Mouse (Mus musculus) adrenal gland, postnatal 36 days (tissue): ENCODE data around the gene Ifih1. TPM values are rescaled to one million over a fixed set of nuclear protein-coding genes. Genes with fewer than 3 reads are reported as not detected.

Experiments used
- DNase-seq, 2 experiments: peaks; one replicate each; pipeline ENCODE4 v3.0.0; 2021; ENCODE audit warnings: mixed read lengths in 1 of 2
- total RNA-seq, 2 experiments: library from RNA; stranded (reverse); gene quantifications; 2 replicates each; pipeline ENCODE4 v1.2.3; 2021

Ifih1 gene
- total RNA-seq, 2 experiments from 2014 or later, result 9.6 to 21.9 TPM

DNA sequence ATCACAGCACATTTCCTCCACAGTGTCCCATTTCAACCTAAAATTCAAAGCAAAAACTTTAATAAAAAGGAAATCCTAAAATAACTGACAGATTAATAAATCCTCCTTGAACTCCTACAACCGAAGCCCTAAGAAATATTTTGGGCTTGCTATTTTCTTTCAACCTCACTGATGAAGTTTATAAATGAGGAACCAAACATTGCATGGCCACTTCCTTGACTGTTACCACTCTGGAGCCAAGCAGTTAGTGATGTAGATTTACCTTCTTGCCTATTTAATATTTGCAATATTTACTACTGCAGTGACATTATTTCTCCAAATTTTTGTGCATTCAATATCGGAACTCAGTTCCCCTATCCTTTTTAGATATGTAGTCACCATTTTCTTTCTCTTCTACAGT lies 6.2 kb downstream of the Ifih1 start:
- DNase-seq, result no peak

DNA sequence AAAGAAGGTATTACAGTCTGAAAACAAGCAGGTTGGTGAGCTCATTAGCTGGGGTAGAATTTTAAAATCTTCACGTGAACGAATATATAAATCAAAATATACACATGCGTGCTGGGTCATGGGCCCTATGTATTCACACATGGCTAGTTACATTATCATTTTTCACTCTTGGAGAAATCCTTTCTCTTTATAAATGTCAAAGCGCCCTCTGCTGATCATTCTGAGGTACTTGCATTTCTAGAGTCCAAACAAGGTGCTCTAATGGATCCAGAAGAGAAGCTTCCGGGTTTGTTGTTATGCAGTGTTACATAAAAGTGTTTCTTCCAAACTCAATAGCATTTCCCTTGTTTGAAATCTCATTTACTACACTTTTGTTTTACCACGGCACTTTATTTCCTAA lies 15.6 kb downstream of the Ifih1 start:
- no peak for DNase-seq

DNA sequence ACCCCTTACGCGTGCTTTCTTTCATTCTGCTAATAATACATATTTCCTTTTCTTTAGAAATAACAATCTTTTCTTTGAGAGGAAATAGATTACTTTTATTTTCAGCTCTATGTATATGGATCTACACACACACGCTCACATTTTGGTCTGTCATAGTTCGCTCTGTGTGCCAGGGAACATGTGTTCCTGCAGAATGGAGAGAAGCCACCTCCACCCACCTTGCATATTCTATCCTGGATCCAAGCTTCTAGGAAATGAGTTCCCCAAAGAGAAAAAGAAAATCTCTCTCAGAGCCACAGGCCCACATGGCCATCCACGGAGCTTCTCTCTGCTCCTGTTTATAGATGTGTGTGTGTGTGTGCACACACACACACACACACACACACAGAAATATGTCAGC lies 17.7 kb downstream of the Ifih1 start:
- DNase-seq, result no peak

DNA sequence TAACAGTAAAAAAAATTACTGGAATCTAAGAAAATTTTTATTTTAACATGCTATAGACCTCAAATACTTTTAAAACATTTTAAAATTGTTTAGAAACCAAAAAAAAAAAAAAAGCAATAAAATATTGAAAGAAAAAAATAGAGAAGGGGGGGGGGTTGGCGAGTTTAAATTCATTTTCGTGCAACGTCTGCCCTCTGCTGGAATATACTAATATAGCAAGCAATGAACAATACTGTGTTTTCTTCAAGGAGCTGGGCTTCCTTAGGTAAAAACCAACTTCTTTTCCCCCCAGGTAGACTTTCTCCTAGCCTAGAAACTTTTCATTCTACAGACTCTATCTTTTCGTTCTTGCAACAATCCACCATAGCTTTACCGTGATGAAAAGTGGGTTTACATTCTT lies 18.3 kb downstream of the Ifih1 start:
- DNase-seq, result no peak

DNA sequence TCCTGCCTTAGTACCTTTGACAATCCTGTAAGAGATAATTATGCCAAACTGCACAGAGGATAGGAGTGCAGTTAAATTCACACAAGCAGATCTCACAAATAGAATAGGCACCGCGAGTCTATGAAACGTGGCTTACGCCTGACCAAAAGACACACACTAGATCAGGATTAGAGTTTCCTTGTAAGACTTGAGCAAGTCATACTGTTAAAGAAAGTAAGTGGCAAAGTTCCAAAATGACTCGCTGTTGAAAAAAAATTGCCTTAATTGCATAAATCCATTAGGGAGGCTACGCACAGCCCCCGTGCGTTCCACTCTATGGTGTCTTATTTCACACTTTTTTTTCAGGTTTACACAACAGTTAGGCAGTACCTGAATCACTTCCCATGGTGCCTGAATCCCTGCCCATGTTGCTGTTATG lies 23.0 kb downstream of the Ifih1 start:
- DNase-seq, result no peak

DNA sequence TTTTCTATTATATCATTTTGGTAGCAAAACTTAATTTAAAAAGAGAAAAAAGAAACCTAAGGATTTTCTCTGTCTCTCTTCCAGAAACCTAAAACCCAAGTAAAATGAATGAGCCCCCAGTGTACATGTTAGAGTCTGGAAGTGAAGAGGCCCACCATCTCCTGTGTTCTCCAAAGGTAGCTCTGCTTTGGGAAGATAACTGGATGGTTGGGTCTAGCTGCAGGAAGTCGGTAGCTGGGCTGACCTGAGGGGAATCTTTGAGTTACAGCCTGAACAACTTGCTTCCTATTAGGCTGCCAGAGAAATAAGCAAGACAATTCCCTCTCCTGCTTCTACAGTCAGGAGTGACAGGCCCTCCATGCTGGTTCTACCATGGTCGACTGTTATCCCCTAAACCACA lies 26.4 kb downstream of the Ifih1 start:
- DNase-seq, result no peak

DNA sequence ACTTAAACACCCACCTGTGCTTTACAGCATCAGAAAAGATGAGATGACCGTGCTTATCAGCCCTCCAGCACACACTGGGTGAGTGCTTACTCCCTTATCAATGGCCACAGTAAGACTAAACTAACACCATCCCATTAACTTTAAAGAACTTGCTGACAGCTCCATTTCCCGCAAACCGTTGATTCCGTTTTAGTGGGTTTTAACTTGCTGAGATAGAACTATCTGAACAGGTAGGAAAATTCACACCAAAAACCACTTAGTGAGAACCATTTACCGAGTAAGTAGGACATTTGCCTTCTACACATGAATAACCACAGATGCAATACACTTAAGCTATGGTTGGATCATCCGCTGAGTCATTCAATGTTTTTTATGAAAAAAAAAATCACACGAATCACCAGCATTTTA lies 27.1 kb downstream of the Ifih1 start:
- no peak for DNase-seq

DNA sequence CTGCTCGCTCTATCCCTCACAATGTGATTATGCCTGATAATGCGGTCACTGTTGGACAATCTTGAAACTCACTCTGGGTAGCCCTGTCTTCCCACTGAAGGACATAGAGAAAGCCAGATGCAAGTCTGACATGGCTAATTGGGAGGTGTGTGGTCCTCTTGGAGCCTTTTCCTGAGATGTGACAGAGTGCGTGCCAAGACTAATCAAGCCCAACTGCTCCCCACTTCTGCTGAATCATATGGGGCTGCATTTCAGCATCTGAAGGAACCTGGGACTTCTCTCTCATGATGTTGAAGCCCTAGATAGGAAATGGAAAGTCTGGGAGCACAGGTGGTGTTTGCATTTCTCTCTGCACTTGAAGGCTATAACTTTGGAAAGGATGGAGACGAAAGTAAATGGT lies 32.9 kb downstream of the Ifih1 start:
- no peak for DNase-seq

DNA sequence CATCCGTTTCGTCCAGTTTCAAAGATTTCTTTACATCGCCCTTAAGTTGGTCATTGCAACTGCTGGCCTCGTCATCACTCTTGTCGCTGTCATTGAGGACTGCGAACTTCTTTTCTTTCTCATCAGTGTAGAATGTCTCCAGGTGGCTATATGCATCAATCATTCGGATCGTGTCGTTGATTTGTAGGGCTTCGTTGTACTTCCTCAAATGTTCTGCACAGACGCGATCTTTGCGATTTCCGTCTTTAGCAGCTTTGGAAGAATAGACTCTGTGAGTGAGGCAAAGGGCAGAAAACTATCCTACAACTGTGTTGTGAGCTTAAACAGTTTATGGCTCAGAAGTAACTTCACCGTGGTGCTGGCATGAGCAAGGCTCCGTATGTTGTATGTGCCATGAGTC lies 39.9 kb downstream of the Ifih1 start:
- DNase-seq, result no peak

DNA sequence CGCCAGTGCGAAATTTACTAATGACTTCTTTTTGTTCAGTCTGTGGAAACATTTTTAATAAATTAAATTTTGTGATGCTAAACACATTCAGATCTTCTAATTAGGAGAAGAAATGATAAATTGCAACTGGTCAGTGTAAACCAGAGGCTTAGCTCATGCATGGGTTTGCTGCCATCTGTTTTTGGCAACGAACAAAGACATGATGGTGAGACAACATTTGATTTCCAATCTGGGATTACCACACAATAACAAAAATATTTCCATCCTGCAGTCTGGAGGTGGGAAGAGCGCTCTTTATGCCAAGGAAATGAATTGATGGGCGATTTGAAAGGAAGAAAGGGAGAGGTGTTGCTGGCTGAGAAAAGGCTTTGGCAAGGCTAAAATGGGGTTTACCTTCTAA lies 42.5 kb downstream of the Ifih1 start:
- DNase-seq, result no peak

DNA sequence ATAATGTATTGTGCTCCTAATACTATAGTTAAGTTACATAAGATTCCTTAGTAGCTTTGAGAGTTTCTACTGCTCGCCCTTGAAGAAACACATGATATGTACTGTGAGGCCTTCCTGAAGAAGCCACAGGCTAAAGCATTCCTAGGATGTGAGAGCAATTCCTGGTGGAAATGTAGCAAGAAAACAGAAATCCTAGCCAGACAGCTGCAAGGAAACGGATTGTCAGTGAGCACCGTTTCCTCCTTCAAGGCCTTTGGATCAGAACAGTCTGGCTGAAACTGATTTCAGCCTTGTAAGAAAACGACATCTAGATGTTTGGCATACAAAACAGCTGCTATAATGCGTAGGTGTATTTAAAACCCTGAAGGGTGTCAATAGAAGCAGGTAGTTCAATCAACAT lies 49.5 kb downstream of the Ifih1 start:
- DNase-seq, result no peak

DNA sequence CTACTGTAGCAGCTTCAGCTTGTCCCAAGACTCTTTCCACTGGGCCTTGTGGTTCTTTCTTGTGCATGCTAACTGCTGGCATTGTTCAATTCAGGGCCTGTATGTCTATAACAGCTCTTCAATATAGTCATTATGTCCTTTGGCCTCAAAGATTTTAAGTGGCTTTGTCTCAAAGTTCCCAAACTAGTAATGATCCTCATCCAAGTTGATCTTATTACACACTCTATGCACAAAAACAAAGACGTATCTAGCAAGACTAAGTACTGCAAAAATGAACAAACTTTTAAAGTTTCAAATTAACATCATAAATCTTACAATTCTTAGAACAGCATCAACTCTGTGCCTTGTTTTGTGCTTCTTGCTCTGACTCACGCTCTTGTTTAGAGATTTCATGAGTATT lies 51.6 kb downstream of the Ifih1 start:
- DNase-seq, result no peak

DNA sequence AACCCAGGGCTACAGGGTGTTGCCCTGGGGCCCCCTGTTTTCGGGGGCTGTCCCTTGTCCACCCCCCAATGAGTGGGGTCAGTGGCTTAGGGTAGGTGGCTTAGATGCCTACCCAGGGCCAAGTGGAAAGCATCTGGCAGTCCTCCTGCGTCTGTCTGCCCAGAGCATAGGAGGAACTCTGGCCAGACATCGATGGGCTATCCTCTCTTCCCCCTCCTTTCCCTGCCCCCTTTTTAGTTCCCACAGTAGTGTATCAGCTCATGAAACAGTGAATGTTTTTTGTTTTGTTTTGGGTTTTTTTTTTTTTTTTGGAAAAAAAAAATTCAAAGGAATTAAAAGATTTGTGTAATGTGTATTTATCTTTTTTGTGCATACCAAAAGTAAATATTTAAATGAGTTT lies 54.5 kb downstream of the Ifih1 start:
- DNase-seq, result no peak

DNA sequence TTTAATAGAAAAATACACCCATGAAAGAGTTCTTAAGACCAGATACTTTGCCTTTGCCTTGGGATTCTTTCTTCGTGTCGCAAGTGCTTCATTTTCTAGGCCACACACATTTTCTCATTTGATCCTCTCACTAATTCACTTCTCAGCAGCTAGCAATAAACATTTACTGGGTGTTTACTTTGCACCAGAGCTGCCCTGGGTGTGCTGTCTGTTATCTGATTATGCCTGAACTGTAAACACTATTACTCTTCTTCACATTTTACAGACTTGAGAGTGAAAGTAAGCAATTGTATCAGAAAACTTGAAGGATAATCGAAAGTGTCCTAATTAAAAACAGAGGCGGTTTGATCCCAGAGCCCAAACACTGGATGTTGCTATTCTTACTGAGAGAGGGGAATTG lies 56.7 kb downstream of the Ifih1 start:
- no peak for DNase-seq

DNA sequence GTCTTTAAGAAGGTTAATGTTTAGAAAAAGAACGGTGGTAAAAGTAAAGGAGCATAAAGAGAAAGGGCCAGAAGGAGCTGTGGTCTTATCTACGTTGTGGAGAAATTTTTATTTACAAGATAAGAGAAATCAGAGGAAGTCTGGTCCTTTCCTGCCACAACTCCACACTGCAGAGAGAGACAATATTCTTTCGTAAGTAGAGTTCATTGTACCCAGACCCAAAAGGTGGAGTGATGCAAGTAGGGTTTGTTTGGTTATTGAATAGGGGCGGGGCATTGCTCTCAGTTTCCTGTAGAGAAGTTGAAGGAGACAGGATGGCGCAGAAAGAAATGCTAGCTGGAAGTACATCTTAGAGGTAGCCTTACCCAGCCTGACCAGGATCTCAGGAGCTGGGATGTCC lies 60.3 kb downstream of the Ifih1 start:
- DNase-seq, result no peak

DNA sequence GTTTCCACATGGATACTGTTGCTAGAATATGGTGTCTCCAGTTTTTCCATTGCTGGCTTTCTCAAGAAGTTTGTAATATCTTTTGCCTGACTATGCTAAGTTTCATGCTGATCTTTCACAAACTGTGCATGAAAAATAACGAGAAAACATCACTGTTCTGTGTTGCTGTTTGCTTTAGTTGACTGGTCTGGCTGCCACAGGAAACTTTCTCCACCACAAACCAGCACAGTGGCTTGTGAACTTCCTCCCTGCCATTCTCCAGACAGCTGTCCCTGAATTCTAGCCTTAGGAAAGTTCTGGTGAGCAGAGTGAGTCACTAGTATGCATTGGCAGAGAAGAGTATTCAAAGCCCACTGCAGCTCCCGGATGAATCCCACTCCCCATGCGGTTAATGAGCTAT lies 71.1 kb downstream of the Ifih1 start:
- no peak for DNase-seq

DNA sequence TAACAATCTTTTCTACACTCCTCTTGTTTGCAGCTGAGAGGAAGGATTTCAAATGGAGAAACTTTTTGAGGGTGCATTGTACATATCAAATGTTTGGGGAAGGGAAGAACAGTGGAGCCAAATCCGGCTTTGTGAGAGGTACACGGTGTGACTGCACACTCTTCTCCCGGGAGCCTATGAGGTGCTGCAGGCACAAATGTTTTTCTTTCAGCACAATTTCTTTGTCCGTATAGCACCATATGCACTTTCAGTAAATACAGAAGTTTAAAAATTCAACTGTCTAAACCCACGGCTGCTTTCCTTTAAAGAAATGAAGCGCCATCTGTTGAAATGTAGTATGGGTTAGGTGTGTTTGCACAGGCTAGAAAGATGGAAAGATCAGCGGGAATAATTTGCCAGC lies 71.8 kb downstream of the Ifih1 start:
- no peak for DNase-seq

DNA sequence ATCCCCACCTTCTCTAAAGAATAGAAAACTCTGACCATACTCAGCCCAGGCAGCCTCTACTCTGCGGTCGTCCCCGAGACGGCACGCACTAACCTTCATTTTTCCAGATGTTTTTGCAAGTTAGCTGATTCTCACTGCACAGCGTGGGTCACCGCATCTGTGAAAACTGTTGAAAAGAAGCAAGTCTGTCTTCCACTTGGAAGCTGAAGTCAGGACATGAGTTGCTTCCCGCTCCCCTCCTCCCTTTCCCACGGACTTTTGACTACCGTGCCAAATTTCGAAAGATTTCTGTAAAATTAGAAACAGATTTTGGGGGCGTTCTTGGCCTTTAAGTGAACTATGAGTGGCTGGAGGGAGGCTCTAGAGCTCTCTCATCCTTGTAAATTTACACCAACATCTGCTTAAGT lies 72.3 kb downstream of the Ifih1 start, which contains the start of gene Fap:
TSS of gene Fap (minus strand) at position 323 of the 407 bp plus-strand sequence.
- DNase-seq, result no peak

DNA sequence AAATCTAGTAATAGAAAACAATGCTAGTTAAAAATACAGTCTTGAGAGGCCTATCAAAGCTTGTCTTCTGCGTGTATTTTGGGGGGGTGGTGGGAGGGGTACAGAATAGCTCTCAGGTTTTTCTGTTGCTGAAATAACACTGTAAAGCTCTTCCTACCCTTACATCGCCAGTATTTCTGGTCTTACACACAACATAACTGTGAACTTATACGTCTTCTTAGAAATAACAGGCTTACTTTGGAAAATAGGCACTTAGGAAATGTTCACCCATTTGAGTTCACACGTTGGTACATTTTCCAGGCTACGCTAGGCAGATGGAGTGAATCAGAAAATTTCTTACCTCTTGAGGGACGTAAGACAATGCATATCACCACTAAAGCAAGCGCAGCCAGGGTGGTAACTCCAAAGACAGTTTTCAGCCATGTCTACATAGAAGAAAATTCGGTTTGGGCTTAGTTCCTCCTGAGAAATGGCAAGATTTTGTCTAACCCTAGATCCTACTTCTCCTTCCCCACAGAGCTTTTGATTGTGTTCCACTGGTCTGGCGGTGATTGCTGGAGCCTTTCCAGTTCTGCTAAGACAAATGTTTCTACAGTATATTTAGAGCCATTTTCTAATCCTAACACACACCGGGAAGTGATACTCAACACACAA lies 72.8 kb downstream of the Ifih1 start:
- DNase-seq, result no peak

DNA sequence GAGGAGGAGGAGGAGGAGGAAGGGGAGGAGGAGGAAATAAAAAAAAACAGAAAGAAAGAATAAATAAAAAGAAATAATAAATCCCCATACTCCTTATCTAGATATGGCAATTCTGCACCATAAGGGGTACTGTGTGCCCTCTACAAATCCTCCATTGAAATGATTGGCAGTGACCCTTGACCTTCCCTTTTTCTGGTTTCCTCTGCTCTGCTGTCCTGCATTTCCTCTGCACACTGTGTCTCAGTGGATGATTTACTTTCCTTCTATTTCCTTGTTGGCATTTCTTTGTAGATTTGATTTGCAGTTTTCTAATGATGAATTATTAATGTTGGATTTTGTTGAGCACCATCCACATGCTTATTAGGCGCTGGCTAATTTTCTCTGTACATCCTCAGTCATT lies 81.4 kb downstream of the Ifih1 start:
- DNase-seq, result no peak

DNA sequence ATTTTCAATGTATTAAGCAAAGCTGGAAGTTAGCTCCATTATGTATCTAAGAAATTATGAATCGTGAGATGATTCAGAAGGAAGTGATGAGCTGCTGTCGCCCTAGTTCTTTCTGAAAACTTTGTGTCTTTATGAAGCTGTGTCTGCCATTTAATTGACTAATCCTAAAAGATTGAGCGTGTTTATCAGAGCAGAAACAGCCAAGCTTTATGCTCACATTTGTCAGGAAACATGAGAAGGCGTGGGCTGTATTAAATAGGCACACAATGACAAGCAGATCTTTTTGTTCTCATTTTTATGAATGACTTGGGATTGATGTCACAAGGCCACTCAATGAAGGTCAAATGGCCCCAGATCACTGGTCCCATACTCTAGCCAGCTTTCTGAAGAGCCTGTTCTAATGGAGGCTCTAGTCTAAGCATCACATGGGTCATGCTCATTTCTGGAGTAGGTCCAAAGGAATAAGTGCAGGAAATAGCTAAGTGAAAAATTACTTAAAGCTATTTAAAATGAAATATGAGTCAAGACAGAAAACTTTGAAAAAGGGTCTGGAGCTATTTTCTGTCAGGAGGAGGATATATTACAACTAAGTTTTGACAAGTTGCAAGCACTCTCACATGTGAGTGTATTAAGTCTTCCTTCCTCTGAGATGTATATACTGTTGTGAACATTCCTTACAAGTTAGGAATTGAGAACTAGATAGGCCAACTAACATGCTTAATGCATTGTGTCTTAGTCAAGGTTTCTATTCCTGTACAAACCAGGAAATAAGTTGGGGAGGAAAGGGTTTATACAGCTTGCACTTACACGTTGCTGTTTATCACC lies 83.2 kb downstream of the Ifih1 start:
- no peak for DNase-seq

DNA sequence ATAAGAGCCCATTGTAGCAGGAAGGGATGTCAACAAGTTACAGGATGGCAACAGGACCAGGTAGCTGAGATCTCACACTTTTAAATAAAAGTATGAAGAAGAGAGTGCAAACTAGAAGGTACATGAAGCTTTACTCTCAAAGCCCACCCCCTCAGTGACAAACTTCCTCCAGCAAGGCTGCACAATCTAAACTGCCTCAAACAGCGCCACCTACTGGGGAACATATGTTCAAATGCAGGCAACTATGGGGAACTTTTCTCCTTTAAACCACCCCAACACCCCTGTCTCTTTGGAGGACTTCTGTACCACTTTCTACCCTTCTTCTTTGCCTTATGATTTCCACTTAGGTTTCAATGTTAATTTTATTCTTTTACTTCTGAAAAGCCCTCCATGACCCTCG lies 88.6 kb downstream of the Ifih1 start:
- DNase-seq, result no peak

DNA sequence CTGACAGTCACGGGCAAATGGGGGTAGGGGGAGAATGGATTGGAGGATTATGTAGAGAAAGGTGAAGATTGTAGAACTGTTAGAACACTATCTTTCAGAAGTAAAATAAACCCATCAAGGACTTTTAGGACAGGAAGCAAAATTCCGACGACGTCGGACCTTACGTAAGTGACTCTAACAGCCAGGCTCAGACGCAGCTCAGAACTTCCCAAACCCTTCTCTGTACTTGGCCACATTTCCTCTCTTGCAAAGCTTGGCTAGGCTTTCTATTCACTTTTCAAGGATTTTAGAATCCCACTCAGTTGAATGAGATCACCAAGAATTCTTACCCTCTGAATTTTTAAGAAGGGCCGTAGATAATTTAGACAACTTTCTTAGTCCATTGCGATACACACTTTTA lies 89.7 kb downstream of the Ifih1 start:
- DNase-seq, result no peak

DNA sequence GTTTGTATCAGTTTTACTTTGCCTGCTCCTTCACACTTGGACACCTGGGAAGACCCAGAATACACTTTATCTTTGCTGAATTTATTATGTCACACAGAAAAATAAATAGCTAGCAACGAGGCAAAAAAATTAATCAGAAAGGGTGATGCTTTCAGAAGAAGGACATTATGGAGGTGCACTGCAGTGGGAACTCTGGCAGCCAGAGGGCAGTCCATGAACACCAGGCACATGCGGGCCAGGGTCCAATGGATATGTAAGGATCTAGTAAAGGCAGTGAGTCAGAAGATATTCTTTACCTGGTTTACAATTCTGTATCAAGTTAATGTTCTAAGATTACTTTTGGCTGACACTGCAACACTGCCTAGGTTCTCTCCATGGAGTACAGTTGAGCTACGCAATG lies 96.4 kb downstream of the Ifih1 start:
- DNase-seq, result peak in 1 of 2 experiments; percentile 2
